Mouse (Mus musculus): ENCODE measurements at regions not wholly inside any gene's neighbourhood (a gene's known extent, or its start where the extent isn't known, plus 50 kb on each side); places are given as distances from the start of the nearest gene placed in this dataset.

- in situ Hi-C loops (cut with MboI; ENCODE audit: low sequenced_read_pairs in 2 of 2, unreplicated experiment in 2 of 2) = no loop called here
- H3K9ac ChIP-seq (ENCODE audit: insufficient read depth, low read depth, low read length, poor library complexity, severe bottlenecking) = no peak overlapping the region
- no peak overlapping the region for H3K27ac ChIP-seq (ENCODE audit: insufficient read depth, low read depth, low read length, poor library complexity, severe bottlenecking)
- TF ChIP-seq CHD2 (IDR thresholded peaks at IDR 0.05; ENCODE audit: low read depth, low read length) = no peak
- TF ChIP-seq MAFK (IDR thresholded peaks at IDR 0.05; ENCODE audit: insufficient read depth, low read depth, low read length) = no peak
- TF ChIP-seq ZNF384 (IDR thresholded peaks at IDR 0.05; ENCODE audit: low read depth, low read length) = no peak
- TF ChIP-seq ZC3H11A (IDR thresholded peaks at IDR 0.05; ENCODE audit: borderline replicate concordance, low read depth, low read length) = no peak
- no peak for TF ChIP-seq HCFC1 (IDR thresholded peaks at IDR 0.05; ENCODE audit: borderline replicate concordance, insufficient read depth, low read length)
- H3K36me3 ChIP-seq (ENCODE audit: control insufficient read depth, insufficient read depth, low read length, poor library complexity, severe bottlenecking) = no peaks in the 10 kb centered on the region
- peaks cover 2% of the 10 kb centered on the region; the same call in 1 of the 2 replicates for H3K9me3 ChIP-seq (ENCODE audit: control insufficient read depth, insufficient read depth, low read depth, low read length)
- peaks cover 0 to 3% of the 10 kb centered on the region in 2 experiments; a peak in 1 of 4 replicates for H3K4me1 ChIP-seq (ENCODE audit: control insufficient read depth in 2 of 2, insufficient read depth in 2 of 2, low read length in 2 of 2, poor library complexity in 1 of 2)
- no peak overlapping the region for H3K4me3 ChIP-seq (ENCODE audit: insufficient read depth in 1 of 2, low read depth in 1 of 2, low read length in 2 of 2, poor library complexity in 1 of 2, severe bottlenecking in 1 of 2)
- peak; percentile 15 for DNase-seq (ENCODE audit: low read depth, low spot score)
Measured at GRCm38 (mm10) chr16:76685562-76685961, 311.9 kb upstream of the Nrip1 start.

- in situ Hi-C loops (cut with MboI; ENCODE audit: low sequenced_read_pairs in 2 of 2, unreplicated experiment in 2 of 2) = no loop called here
- TF ChIP-seq ZC3H11A (IDR thresholded peaks at IDR 0.05; ENCODE audit: borderline replicate concordance, low read depth, low read length) (no peak), MAFK (IDR thresholded peaks at IDR 0.05; ENCODE audit: insufficient read depth, low read depth, low read length) (no peak), HCFC1 (IDR thresholded peaks at IDR 0.05; ENCODE audit: borderline replicate concordance, insufficient read depth, low read length) (no peak), ZNF384 (IDR thresholded peaks at IDR 0.05; ENCODE audit: low read depth, low read length) (no peak), CHD2 (IDR thresholded peaks at IDR 0.05; ENCODE audit: low read depth, low read length) (no peak)
- DNase-seq (ENCODE audit: low read depth, low spot score) = no peak
- H3K4me3 ChIP-seq (ENCODE audit: insufficient read depth in 1 of 2, low read depth in 1 of 2, low read length in 2 of 2, poor library complexity in 1 of 2, severe bottlenecking in 1 of 2) = no peak overlapping the region
- H3K36me3 ChIP-seq (ENCODE audit: control insufficient read depth, insufficient read depth, low read length, poor library complexity, severe bottlenecking) = no peaks in the 10 kb centered on the region
- no peak overlapping the region for H3K27ac ChIP-seq (ENCODE audit: insufficient read depth, low read depth, low read length, poor library complexity, severe bottlenecking)
- no peak overlapping the region for H3K9ac ChIP-seq (ENCODE audit: insufficient read depth, low read depth, low read length, poor library complexity, severe bottlenecking)
- peaks cover 2% of the 10 kb centered on the region; the same call in 1 of the 2 replicates for H3K9me3 ChIP-seq (ENCODE audit: control insufficient read depth, insufficient read depth, low read depth, low read length)
- no peaks in the 10 kb centered on the region; a peak in 1 of 4 replicates for H3K4me1 ChIP-seq (ENCODE audit: control insufficient read depth in 2 of 2, insufficient read depth in 2 of 2, low read length in 2 of 2, poor library complexity in 1 of 2)
Measured at GRCm38 (mm10) chr16:76680061-76680911, 306.7 kb upstream of the Nrip1 start.

- H3K4me3 ChIP-seq (ENCODE audit: insufficient read depth in 1 of 2, low read depth in 1 of 2, low read length in 2 of 2, poor library complexity in 1 of 2, severe bottlenecking in 1 of 2) = no peak overlapping the region
- no peak overlapping the region for H3K27ac ChIP-seq (ENCODE audit: insufficient read depth, low read depth, low read length, poor library complexity, severe bottlenecking)
- peaks cover 2% of the 10 kb centered on the region; the same call in 1 of the 2 replicates for H3K9me3 ChIP-seq (ENCODE audit: control insufficient read depth, insufficient read depth, low read depth, low read length)
- DNase-seq (ENCODE audit: low read depth, low spot score) = no peak
- in situ Hi-C loops (cut with MboI; ENCODE audit: low sequenced_read_pairs in 2 of 2, unreplicated experiment in 2 of 2) = no loop called here
- H3K9ac ChIP-seq (ENCODE audit: insufficient read depth, low read depth, low read length, poor library complexity, severe bottlenecking) = no peak overlapping the region
- H3K36me3 ChIP-seq (ENCODE audit: control insufficient read depth, insufficient read depth, low read length, poor library complexity, severe bottlenecking) = no peaks in the 10 kb centered on the region
- H3K4me1 ChIP-seq (ENCODE audit: control insufficient read depth in 2 of 2, insufficient read depth in 2 of 2, low read length in 2 of 2, poor library complexity in 1 of 2) = no peaks in the 10 kb centered on the region
- no peak for TF ChIP-seq ZNF384 (IDR thresholded peaks at IDR 0.05; ENCODE audit: low read depth, low read length)
- TF ChIP-seq MAFK (IDR thresholded peaks at IDR 0.05; ENCODE audit: insufficient read depth, low read depth, low read length) = no peak
- TF ChIP-seq HCFC1 (IDR thresholded peaks at IDR 0.05; ENCODE audit: borderline replicate concordance, insufficient read depth, low read length) = no peak
- TF ChIP-seq CHD2 (IDR thresholded peaks at IDR 0.05; ENCODE audit: low read depth, low read length) = no peak
- no peak for TF ChIP-seq ZC3H11A (IDR thresholded peaks at IDR 0.05; ENCODE audit: borderline replicate concordance, low read depth, low read length)
Measured at GRCm38 (mm10) chr16:76678885-76679284, 305.3 kb upstream of the Nrip1 start.

- H3K4me1 ChIP-seq (ENCODE audit: control insufficient read depth in 2 of 2, insufficient read depth in 2 of 2, low read length in 2 of 2, poor library complexity in 1 of 2) = no peaks in the 10 kb centered on the region
- no peak for DNase-seq (ENCODE audit: low read depth, low spot score)
- in situ Hi-C loops (cut with MboI; ENCODE audit: low sequenced_read_pairs in 2 of 2, unreplicated experiment in 2 of 2) = no loop called here
- H3K4me3 ChIP-seq (ENCODE audit: insufficient read depth in 1 of 2, low read depth in 1 of 2, low read length in 2 of 2, poor library complexity in 1 of 2, severe bottlenecking in 1 of 2) = no peak overlapping the region
- no peaks in the 10 kb centered on the region for H3K9me3 ChIP-seq (ENCODE audit: control insufficient read depth, insufficient read depth, low read depth, low read length)
- no peaks in the 10 kb centered on the region for H3K36me3 ChIP-seq (ENCODE audit: control insufficient read depth, insufficient read depth, low read length, poor library complexity, severe bottlenecking)
- H3K9ac ChIP-seq (ENCODE audit: insufficient read depth, low read depth, low read length, poor library complexity, severe bottlenecking) = no peak overlapping the region
- H3K27ac ChIP-seq (ENCODE audit: insufficient read depth, low read depth, low read length, poor library complexity, severe bottlenecking) = no peak overlapping the region
- no peak for TF ChIP-seq MAFK (IDR thresholded peaks at IDR 0.05; ENCODE audit: insufficient read depth, low read depth, low read length)
- TF ChIP-seq HCFC1 (IDR thresholded peaks at IDR 0.05; ENCODE audit: borderline replicate concordance, insufficient read depth, low read length) = no peak
- no peak for TF ChIP-seq ZNF384 (IDR thresholded peaks at IDR 0.05; ENCODE audit: low read depth, low read length)
- no peak for TF ChIP-seq ZC3H11A (IDR thresholded peaks at IDR 0.05; ENCODE audit: borderline replicate concordance, low read depth, low read length)
- TF ChIP-seq CHD2 (IDR thresholded peaks at IDR 0.05; ENCODE audit: low read depth, low read length) = no peak
Measured at GRCm38 (mm10) chr16:76669795-76670194, 296.2 kb upstream of the Nrip1 start.

Measured in ES-E14 (cell line).